Mouse (Mus musculus) ovary, adult 10 weeks (tissue): ENCODE results near the gene Zfp473. TPM values are rescaled to one million over a fixed set of nuclear protein-coding genes. Genes with fewer than 3 reads are reported as not detected.

Source experiments
- polyA plus RNA-seq: library from polyadenylated mRNA; stranded (reverse); fragments of 350-450 nt; fragmentation: Illumina TruSeq; extraction: RNeasy Lipid Tissue Mini Kit (QIAGEN cat#74804); gene quantifications from one replicate; pipeline ENCODE4 v1.2.3, GENCODE M21; 2014

Gene Zfp473
- 2.2 TPM for polyA plus RNA-seq

DNA sequence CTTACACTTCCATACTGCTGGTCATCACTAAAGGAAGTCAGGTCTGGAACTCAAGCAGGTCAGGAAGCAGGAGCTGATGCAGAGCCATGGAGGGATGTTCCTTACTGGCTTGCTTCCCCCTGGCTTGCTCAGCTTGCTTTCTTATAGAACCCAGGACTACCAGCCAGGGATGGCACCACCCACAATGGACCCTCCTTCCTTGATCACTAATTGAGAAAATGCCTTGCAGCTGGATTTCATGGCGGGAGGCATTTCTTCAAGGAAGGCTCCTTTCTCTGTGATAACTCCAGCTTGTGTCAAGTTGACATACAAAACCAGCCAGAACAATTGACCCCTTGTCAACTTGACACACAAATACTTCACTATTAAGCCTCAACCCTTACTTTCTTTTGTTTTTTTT lies at the start of gene Zfp473:
TSS of gene Zfp473 (minus strand) at position 101 of the 400 bp plus-strand sequence.

DNA sequence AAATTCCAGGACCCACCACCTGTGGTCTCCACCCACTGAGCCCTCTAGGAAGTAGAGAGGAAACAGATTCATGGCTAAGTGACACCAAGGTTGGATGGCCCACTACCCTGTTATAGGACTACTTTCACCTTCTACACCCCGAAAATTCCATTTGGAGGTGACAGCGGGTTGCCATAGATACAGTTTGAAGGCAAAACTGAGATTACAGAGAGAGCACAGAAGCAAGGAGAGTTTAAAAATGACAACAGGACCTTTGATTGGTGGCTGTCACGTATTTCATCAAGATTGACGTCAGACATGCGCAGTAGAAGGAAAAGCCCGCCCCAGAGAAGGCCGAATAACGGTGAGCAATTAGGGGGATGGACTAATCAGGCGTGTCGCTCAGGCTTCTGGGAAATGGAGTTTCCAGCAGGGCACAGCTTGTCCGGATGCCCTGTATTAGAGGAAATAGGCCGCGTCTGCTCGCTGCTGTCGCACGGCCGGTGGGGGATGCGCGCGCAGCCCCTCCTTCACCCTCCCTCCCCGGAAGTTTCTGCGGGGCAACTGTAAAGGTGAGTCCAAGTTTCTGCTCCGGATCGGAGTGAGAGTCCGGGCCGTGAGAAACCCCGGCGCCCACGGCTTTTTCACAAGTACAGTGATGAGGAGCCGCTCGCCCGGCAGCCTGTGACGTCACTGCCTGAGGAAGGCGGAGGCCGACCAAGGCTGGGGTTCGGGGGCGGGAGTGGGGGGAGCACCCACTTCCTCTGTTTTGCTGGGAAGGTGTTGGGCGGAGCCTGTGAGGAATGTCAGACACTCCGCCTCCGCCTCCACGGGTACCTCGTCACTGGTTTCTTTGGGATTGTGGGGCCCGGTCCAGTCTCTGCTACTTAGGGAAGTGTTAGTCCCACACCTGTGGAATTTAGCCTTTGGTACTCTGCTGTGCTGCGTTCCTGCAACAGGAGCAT lies 2.5 kb downstream of the Zfp473 start, which contains the start of gene Vrk3:
TSS of gene Vrk3 (plus strand) at position 313 of the 944 bp plus-strand sequence.

GRCm38 (mm10) chr7:44708574-44708973 lies 42.3 kb downstream of the Zfp473 start, which contains the start of gene Izumo2:
Izumo2 (plus strand) TSS chr7:44708742.

Other genes starting within 250 kb of the Zfp473 start
- not detected for gene Mybpc2, start 226.4 kb downstream of the Zfp473 start, polyA plus RNA-seq
- not detected for gene Spib, start 219.0 kb downstream of the Zfp473 start, polyA plus RNA-seq
- gene Pold1, start 202.2 kb downstream of the Zfp473 start, polyA plus RNA-seq: not detected
- not detected for gene Nr1h2, start 197.1 kb downstream of the Zfp473 start, polyA plus RNA-seq
- gene Napsa, start 178.7 kb downstream of the Zfp473 start, polyA plus RNA-seq: not detected
- gene Kcnc3, start 160.4 kb downstream of the Zfp473 start, polyA plus RNA-seq: not detected
- gene Myh14, start 80.2 kb downstream of the Zfp473 start, polyA plus RNA-seq: not detected
- gene Izumo2, start 42.3 kb downstream of the Zfp473 start, polyA plus RNA-seq: not detected
- gene Vrk3, start 2.6 kb downstream of the Zfp473 start, polyA plus RNA-seq: 3.8 TPM
- 5.9 TPM for gene Nup62, start 65.0 kb upstream of the Zfp473 start, polyA plus RNA-seq
- gene Il4i1, start 65.3 kb upstream of the Zfp473 start, polyA plus RNA-seq: not detected
- gene Atf5, start 65.6 kb upstream of the Zfp473 start, polyA plus RNA-seq: 5.8 TPM
- 1.7 TPM for gene Akt1s1, start 97.9 kb upstream of the Zfp473 start, polyA plus RNA-seq
- 0.71 TPM for gene Tbc1d17, start 98.0 kb upstream of the Zfp473 start, polyA plus RNA-seq
- gene Pnkp, start 106.1 kb upstream of the Zfp473 start, polyA plus RNA-seq: not detected
- gene Ptov1, start 118.7 kb upstream of the Zfp473 start, polyA plus RNA-seq: not detected
- 2.5 TPM for gene Med25, start 141.7 kb upstream of the Zfp473 start, polyA plus RNA-seq
- 3.2 TPM for gene Fuz, start 145.0 kb upstream of the Zfp473 start, polyA plus RNA-seq
- gene Ap2a1, start 178.4 kb upstream of the Zfp473 start, polyA plus RNA-seq: 20.6 TPM
- gene Tsks, start 192.2 kb upstream of the Zfp473 start, polyA plus RNA-seq: not detected
- gene Cpt1c, start 223.8 kb upstream of the Zfp473 start, polyA plus RNA-seq: 0.88 TPM
- 8.2 TPM for gene Prmt1, start 235.5 kb upstream of the Zfp473 start, polyA plus RNA-seq
- 8.4 TPM for gene Irf3, start 246.6 kb upstream of the Zfp473 start, polyA plus RNA-seq
- gene Bcl2l12, start 247.7 kb upstream of the Zfp473 start, polyA plus RNA-seq: 2.0 TPM